Mouse (Mus musculus): ENCODE results near the gene Olfr70.

The Olfr70 gene

DNA sequence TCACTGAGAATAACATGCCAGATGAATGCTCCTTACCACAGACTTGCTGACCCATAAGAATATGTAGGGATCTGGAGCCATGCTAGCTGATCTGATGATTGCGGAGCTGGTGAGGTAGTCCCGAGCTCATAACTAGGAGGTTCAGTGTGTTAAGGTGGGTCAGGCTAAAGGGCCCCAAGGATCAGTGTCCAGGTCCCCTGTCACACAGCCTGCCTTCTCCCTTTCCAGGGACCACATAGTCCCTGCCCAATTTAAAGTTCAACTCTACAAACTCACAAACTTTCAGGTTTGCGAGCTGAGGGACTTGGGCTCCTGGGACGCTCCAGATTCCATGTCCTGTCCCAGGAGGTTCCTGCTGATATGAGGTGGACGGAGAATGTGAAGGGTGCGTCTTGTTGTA lies at the start of gene Olfr70:
Olfr70 (minus strand) TSS at position 101 of the 400 bp plus-strand sequence.
- no peak for DNase-seq (ENCODE audit: low spot score)

DNA sequence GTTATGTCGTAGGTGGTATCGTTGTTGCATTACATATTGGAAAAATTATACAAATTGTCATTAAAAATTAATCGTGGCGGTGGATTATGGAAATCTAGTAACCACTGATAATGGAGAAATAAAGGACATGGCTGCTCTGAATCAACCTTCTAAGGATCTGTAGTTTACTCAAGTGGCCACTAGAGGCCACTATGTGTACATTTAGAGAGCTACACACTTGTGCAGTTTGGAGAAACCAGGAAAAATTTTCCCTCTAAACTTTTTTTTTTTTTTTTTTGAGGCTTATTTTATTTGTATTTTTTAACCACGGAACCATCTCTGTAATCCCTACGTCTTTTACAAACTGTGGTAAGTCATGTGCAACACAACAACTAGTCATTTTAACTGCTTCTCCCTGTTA lies 44.6 kb upstream of the Olfr70 start:
- no peak for DNase-seq (ENCODE audit: low spot score)

DNA sequence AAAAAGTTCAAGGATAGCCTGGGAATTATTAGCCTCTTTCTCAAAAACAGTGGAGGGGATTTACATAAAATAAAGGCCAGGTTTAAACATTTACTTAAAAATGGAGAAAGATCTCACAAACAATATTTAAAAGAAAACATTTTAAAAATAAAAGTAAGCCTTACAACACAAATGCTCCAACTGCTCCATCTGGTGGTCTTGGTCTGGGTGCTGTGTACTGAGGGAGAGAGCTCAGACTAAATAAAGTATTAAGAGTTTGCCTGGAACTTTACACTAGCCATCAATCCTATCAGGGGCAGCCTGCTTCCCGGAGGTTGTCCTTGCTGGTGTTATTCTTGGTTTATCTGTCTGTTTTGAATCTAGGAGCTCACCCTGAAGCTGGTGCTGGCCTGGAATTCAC lies 42.5 kb upstream of the Olfr70 start:
- no peak for DNase-seq (ENCODE audit: low spot score)

DNA sequence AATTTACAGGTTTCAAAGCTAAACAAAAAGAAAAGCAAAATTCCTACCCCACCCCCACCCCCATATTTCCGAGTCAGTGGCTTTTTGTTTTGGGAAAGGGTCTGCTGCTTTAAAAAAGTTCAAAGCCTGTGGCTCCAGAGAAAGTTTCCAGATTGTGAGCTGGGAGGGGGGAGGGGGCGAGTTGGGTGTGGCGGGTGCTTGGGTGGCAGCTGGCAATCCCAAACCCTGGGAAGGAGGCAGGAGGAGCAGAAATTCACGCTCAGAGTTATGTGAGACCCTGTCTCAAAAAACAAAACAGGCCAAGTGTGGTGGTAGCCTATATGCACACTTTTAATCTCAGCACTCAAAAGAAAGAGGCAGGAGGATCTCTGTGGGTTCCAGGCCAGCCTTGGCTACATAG lies 42.0 kb upstream of the Olfr70 start:
- no peak for DNase-seq (ENCODE audit: low spot score)

DNA sequence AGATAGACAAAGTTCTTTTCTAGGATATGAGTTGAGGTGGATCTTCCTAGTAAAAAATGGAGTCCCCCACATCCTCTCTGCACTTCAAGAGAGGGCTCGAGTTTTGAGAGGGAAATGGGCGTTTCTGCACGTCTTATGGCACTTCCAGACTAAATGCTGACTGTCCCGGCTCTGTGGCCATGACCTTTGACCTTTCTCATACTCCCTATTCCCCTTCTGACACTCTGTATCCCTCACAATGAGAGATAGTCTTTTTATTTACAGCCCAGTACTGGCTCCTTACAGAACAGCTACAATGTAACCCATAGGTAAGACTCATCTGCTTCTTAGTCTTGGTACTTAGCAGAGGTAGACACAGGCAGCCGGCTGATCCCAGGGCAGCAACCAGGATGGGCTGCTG lies 40.9 kb upstream of the Olfr70 start:
- no peak for DNase-seq (ENCODE audit: low spot score)

DNA sequence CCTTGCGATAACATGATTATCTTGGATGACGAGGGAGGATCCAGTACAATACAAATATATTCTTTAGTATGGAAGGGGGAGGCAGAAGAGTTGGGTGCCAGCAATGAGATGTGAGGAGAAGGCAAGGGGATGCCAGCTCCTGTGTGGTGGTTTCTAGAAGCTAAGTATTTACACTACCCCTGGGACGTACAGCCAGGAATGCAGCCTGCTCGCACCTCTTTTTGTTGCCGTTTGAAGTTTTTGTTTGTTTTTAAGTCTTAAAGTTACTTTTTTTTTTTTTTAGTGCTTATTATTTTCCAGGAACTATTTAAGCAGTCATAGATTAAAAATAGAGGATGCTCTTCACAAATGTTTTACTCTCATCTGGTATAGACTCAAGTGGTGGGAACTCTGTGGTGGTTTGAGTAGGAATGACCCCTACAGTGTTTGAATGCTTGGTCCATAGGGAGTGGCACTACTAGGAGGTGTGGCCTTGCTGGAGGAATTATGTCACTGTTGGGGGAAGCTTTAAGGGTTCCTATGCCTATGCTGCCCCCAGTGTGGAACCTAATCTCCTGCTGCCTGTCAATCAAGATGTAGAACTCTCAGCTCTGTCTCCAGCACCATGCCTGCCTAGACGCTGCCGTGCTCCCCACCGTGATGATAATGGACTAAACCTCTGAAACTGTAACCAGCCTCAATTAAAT lies 38.5 kb upstream of the Olfr70 start:
- DNase-seq (ENCODE audit: low spot score) = no peak

DNA sequence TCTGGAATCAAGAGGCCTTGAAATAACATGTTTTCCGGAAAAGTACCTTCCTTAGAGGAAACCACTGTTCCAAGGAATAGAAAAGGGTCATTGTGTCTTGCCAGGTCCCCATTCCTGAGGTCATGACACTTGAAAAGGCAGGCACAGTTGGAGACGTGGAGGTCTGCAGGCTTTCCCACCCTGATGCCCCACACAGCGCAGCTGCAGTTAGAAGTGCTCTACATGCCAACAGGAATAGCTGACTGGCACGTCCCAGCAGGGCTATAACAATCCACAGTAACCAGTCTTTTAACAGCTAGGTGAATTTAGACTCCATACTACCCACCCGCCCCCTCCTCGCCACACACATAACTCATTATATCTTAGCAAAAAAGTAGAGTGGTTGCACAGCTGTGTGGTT lies 36.5 kb upstream of the Olfr70 start:
- no peak for DNase-seq (ENCODE audit: low spot score)

DNA sequence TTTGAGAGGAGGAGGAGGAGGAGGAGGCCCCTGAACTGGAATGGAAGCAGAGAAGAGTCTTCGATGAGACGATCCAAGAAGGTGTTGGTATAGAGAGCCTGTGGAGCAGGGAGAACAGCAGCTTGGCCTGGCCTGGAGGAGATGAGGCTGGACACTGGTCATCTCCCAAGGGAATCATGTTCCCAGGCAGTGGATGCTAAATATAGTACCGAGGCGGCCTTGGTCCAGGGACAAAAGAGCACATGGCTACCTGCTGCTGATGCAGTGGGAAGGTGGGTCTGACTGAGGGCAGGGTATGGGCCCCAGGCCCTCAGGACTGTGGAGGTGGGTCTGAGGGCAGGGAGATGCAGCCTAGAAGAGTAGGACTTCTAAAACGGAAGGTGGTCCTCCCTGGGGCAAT lies 32.6 kb upstream of the Olfr70 start:
- DNase-seq (ENCODE audit: low spot score) = no peak

DNA sequence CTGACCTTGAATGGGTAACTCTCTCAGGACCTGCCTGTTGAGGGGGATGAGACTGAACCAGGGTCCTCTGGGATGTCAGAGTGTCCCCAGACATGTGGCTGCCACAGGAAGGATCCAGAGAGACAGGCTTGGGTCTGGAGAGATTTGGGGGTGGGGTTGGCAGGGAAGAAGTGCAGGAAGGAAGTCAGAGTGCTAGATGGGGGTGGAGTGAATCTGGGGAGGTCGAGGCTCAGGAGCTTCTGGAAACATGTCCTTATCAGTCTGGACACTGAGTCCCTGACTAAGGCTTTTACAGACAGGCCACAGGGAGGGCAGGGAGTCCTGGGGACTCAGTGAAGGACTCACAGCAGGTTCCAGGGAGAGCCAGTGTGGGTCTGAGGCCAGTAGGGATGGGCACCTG lies 31.6 kb upstream of the Olfr70 start:
- DNase-seq (ENCODE audit: low spot score) = no peak

DNA sequence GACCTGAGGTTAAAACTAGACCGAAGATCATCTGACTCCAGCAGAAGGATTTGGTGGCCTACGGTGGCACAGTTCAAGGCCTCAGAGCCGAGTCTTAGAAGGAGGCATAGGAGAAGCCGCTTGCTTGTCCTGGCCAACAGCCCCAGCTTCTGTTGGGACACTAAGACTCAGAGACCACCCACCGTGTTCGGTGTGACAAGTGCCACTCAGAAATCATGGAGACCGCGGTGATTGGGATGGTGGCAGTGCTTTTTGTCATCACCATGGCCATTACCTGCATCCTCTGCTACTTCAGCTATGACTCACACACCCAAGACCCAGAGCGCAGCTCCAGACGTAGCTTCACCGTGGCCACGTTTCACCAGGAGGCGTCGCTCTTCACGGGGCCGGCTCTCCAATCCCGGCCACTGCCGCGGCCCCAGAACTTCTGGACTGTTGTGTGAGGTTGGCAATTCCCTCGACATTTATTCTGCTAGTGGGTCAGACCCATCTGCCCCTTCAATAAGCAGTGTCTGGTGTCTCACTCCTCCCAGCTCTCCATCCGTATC lies 30.2 kb upstream of the Olfr70 start:
- no peak for DNase-seq (ENCODE audit: low spot score)

DNA sequence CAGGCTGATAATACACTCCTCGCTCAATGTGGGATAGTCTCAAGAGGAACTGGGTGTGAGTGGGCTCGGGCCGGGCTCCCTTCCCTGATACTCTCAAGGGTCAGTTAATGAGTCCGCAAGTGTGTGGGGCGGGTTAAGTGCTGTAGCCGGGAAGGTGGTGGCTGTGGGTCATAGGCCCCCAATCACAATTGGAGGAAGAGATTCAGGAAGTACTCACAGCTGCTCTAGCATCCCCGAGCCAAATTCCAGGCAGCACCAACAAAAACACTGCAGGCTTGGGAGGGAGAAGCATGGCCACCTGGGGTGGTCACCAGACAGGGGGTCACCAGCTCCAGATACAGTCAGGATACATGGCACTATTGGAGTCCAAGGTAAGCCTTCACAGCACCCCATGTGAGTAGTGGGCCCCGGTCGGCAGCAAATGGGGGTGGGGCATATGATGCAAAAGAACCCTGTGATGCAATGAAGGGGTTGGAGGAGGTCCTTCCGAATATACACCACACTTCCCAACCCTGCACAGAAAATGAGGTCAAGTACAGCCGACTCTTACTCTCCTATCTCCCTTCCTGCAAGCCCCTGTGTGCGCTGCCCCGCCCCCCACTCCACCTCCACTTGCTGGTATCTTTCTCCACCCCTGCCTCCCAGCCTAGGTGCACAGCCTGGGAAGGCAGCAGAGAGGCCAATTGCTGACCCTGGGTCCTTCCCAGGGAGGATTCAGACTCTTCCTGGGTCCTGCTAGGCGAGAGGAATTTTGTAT lies 29.4 kb upstream of the Olfr70 start, which contains the start of gene Spaar:
Spaar (plus strand) TSS at position 241 of the 757 bp plus-strand sequence.
- no peak for DNase-seq (ENCODE audit: low spot score)

DNA sequence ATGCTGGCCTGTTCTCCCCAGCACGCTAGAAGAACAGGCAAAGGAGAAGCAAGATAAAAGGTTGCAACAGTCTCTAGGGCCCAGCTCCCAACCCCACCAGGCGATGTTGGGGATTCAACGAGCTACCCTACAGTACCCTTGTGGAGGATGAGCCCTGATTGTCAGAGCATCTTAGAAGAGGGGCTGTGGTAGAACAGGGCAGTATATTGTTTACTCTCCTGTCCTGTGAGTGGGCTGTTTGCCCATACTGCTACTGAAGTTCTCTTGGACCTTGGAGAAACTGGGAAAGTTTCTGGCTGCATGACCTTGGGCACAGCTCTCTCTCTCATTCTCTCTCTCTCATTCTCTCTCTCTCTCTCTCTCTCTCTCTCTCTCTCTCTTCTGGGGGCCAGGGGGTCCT lies 28.5 kb upstream of the Olfr70 start:
- no peak for DNase-seq (ENCODE audit: low spot score)

DNA sequence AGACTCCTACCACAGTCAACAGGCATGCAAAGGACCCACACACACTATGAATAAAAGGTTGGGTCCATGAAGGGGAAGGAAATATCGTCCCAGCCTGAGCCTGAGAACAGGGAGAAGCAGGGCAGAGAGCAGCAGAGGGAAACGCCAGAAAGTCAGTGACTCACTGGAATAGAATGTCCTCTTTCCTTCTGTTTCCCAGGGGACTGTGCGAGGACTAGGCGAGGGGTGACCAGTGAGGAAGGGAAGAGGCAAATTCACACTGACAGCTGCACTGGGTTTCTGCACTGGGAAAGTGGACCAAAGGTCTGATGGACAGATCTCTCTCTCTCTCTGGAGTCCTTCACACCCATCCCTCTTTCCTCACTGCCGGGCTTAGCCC lies 28.0 kb upstream of the Olfr70 start:
- no peak for DNase-seq (ENCODE audit: low spot score)

DNA sequence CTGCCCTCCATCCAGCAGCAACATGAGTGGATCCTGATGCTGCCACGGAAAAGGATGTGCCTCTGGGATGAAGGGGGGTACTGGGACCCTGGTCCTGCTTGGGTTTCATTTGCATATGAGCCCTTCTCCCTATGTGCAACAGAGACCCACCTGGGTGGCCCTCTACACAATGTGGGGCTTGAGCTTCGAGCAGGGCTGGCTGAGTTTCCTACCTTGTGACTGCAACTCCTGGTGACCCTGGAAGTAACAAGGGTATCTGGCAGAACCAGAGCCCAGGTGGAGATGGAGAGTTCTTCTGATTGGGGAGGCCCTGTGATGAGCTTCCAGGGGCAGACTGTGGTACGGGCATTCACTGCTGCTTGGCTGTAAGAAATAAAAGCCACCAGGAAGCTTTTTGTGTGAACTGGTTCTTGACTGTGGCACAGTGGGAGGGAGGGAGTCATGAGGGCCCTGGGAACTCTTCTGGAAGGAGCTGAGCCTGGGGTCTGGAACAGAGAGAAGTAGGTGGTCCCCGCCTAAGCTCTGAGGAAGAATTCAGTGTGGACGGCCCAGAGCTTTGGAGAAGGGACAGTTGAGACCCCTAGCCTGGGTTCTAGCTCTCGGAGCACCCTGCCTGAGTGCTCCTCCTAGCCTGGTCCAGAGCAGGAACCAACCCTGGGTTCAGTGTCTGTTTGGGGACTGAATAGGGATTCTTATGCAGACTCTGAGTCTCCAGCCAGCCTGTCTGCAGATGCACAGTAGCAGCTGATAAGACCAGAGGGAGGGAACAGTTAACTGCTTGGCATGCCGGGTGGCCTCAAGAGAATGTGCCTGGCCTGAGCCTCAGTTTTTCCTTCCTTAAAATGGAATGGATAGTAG lies 27.3 kb upstream of the Olfr70 start:
- no peak for DNase-seq (ENCODE audit: low spot score)

DNA sequence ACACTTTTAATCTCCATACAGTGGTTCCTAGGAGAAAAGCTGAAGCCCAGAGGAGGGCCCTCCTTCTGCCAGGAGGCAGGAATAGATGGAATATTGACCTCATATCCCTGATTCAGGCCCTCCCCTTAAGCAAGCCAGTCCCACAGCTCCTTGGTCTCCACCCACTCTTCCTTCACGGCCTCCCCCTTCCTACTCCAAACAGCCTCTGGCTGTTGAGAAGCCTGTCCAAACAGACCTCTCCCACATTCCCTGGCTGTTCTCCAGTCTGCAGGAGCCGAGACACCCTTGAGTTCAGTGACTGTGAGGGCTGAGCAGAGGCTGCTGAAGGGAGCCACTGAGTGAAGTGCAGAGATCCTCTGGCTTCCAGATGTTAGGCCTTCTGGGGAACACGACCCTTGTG lies 26.4 kb upstream of the Olfr70 start, which contains the start of gene Hrct1:
Hrct1 (plus strand) TSS at position 194 of the 400 bp plus-strand sequence.
- no peak for DNase-seq (ENCODE audit: low spot score)

DNA sequence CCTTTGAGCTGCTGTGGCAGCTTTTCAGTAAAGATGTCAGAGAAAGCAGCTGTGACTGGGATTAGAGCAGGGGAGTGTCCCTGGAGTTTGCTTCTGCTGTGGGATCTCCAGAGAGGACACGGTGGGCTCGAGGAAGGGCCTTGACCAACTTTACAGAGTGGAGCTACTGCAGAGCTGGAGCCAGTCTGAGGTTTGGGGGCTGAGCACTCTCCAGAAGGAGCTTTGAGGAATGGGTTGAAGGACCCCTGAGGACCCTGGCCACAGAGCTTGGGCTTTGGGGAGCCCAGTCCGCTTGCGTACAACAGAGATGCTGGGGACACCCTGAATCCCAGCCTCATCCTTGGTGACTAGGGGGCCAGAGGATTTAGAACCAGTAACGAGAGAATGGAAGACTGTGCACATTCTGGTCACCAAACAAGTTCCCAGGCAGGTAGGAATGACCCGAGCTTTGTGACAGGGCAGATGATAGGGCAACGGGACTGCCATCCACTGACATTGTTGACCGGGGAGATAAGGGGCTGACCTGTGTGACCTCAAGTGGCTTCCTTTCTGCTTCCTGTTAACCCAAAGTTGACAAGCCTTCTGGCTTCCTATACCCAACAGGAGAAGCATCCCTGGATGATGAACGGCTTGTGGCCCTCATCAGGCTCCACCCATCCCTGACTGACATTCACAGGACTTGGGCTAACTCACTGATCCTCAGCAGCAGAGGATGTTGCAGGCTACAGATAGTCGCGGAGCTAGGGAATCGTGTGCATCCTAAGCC lies 25.8 kb upstream of the Olfr70 start:
- DNase-seq (ENCODE audit: low spot score) = no peak

DNA sequence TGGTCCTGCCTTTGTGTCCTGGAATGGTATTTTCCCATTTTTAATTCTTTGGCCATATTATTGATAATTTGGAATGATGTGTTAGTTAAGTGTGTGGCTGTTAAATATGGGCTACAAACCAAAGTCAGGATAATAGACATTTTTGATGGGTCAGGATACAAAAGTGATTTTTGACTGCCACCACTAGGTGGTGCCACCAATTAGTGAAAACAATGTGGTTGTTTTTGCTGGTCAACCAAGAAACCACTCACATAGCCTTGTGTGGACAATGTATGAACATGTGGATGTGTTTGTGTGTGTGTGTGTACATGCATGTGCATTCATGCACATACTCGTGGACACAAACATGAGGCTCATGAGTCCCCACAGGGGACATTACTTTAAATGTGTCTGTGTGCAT lies 24.2 kb upstream of the Olfr70 start:
- no peak for DNase-seq (ENCODE audit: low spot score)

DNA sequence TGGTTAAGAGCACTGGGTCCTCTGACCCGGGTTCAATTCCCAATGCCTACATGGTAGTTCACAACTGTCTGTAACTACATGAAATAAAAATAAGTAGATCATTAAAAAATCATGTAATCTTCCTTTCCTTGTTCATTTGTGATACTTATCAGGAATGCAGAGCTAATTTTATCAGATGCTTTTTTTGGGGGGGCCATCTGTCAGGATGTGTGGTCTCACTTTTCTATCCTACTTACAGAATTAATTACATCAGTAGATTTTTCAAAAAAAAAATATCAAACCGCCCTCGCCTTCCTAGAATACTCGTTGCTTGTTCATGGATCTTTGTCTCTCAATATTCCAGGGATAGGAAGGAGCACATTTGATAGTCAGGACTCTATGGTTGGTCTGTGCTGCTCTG lies 21.6 kb upstream of the Olfr70 start:
- no peak for DNase-seq (ENCODE audit: low spot score)

DNA sequence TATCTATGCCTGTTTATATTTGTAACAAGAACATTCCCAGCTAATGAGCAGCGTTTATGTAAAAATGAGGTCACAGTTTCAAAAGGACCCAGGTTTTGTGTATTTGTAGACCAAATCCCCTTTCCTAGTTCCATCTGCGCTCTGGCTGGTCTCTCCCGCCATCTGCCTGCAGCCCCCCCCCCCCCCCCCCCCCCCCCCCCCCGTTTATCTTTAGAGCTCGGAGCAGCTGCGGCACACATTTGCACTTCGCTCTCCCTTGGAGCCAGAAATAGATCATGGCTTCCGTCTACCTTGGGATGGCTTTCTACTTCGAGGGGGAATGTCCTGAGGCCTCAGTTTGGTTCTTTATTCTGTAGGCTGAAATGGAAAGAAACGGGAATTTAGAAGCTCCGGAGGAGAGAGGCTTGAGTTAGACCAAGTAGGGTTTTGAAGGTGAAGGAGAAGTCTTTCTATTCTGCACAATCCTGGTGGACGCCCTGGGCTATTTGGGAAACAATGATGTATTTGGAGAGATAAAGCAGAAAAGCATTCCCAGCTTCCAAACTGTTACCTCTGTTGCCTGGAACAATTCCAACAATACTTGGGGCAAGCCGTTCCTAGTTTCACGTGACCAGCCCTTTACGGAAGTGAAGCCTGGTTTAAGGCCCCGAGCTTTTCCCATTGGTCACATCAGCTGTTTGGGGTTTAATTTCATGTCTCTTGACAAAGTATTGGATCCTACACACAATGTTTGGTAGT lies 20.1 kb upstream of the Olfr70 start:
- no peak for DNase-seq (ENCODE audit: low spot score)

DNA sequence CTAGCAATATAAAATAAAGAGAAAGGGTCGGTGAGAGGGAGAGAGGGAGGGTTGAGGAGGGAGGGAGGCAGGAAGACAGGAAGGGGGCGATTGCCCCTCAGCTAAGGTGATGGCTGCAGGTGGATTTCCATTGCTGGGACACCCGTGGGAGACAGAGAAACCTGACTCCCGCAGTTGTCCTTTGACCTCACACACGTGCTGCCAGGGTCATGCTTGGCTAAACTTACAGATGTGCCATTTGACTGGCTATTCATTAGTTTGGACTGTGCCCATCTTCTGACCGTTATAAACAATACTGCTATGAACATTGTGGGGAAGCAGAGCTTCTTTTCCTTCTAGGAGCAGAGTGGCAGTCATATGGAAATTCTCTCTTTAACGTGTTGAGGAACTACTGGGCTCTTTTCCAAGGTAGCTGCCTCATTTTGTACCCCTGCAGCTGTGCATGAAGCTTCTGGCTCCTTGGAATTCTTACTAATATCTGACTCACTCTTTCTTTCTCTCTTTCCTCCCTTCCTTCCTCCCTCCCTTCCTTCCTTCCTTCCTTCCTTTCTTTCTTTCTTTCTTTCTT lies 13.1 kb upstream of the Olfr70 start:
- DNase-seq (ENCODE audit: low spot score) = no peak

DNA sequence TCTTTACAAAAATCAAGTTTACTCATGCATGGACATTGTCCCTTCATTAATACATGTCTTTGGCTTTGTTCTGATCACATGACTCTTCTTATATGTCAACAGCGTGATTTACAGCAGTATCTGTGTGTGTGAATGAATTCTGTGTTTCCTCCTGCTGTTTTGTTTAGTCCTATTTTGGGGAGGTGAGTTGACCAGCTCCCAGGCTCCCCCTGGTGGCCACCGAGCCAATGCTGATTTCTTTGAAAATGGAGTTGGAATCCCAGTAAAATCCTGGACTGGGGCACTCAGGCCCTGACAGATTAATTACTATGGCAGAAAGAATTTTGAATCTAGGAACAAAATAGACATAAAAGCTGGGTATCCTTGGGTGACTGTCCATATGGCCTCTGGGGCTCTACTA lies 11.2 kb upstream of the Olfr70 start:
- peak; percentile 67 for DNase-seq (ENCODE audit: low spot score)

All from ovary, postnatal 10 days (tissue).